Mouse (Mus musculus) ZHBTc4 (cell line): ENCODE results near the gene C1qtnf5.
"Not testable (repeated sequence)": the region's sequence is repeated elsewhere in the genome, so short reads cannot be mapped to it uniquely, and the experiment has no call there.

Experiments used
- DNase-seq: peaks from one replicate; pipeline ENCODE4 v3.0.0-alpha.2; 2011; ENCODE audit warnings: low read depth, low spot score

C1qtnf5 gene

DNA sequence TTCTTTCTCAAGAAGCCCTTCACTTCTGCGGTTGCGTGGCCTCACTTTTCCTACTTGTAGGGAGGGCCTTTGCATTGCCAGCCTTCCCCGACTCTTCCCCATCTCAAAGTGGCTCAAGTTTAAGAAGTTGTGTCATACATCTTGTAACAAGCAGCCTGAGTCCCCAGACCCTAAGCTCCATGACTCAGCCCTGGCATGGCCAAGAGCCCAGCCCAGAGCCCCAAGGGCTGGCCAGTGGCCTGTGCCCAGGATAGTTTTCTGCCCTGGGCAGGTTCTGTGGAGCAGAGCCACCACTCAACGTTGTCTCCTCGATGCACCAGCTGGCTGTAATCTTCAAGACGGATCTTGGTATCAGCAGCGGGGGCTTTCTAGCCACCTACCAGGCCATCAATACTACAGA is 2.2 kb upstream of the C1qtnf5 start:
- DNase-seq, result no peak

DNA sequence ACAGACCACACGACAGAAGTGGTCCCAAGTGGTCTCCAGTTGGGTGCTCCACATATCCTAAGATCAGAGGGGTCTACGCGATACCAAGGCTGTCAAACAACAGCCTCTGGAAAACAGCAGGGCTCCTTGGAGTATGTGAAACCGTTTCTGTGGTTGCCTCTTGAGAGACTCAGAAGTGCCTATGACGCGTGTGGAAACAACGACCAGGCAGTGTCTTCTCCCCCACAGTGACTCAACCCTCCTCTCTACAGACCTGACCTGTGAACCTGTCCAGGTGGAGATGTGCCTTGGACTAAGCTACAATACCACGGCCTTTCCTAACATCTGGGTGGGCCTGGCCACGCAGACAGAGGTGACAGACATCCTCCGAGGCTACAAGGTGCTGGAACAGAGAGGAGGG is 1.3 kb upstream of the C1qtnf5 start:
- no peak for DNase-seq

DNA sequence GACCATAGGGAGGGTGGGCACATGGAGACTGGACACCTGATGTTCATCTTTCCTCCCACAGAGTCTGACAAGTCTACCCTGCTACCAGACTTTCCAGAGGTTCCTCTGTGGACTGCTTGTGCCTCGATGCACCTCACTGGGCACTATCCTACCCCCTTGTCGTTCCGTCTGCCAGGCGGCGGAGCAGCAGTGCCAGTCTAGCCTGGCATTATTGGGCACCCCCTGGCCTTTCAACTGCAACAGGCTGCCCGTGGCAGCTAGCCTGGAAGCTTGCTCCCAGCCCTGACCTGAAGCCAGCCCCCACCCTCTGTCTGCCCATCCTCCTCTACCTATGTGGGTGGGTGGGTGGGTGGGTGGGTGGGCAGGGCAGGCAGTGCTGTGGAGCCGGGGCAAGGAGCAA is 863 bp upstream of the C1qtnf5 start:
- no peak for DNase-seq

DNA sequence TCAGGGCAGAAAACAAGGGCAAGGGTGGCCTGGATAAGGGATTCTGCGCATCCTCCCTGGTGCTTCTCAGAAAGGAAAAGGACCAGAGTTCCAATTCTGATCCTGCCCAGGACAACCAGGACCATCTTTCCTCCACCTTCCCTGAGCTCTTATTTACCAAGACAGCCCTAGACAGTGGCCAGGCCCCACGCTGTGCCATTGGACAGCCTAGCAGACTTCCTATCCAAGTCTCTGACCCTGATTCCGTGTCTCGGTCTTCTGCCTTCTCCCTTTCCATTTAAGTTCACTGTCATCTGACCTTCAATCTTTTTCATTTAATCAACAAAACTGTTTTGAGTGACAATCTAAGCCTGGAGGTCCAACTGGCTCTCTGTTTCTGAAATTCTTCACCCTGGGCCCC is 449 bp upstream of the C1qtnf5 start:
- no peak for DNase-seq

DNA sequence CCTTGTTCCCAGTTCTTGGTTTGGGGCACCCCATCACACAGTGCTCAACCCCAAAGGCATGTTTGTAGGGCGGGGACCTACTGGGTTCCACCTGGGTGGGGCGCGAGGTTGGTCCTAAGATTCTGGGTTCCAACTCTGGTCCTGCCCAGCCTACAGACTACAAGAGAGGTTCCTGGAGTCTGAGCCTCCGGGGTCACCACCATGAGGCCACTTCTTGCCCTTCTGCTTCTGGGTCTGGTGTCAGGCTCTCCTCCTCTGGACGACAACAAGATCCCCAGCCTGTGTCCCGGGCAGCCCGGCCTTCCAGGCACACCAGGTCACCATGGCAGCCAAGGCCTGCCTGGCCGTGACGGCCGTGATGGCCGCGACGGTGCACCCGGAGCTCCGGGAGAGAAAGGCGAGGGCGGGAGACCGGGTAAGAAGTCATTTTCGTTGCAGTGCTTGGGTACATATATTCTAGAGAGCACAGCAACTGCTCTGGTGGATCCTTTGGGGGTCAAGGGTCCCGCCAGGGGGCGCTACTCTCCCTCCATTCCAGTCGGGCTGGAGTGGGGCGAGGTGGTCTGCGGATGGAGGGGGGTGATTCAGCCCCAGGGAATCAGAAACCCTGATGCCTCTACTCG is 623 bp downstream of the C1qtnf5 start:
- peak; percentile 73 for DNase-seq

DNA sequence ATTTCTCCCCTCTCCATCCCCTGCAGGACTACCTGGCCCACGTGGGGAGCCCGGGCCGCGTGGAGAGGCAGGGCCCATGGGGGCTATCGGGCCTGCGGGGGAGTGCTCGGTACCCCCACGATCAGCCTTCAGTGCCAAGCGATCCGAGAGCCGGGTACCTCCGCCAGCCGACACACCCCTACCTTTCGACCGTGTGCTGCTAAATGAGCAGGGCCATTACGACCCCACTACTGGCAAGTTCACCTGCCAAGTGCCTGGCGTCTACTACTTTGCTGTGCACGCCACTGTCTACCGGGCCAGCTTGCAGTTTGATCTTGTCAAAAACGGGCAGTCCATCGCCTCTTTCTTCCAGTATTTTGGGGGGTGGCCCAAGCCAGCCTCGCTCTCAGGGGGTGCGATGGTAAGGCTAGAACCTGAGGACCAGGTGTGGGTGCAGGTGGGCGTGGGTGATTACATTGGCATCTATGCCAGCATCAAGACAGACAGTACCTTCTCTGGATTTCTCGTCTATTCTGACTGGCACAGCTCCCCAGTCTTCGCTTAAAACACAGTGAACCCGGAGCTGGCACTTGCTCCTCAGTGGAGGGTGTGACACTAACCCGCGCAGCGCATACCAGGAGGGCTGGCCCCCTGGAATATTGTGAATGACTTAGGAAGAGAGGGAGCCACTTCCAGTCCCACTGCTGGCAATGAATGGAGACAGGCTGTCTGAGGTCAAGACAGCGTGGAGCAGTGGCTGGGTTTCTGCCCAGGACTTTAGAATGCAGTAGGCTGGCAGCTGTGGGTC is 1.4 kb downstream of the C1qtnf5 start:
- DNase-seq, result no peak

DNA sequence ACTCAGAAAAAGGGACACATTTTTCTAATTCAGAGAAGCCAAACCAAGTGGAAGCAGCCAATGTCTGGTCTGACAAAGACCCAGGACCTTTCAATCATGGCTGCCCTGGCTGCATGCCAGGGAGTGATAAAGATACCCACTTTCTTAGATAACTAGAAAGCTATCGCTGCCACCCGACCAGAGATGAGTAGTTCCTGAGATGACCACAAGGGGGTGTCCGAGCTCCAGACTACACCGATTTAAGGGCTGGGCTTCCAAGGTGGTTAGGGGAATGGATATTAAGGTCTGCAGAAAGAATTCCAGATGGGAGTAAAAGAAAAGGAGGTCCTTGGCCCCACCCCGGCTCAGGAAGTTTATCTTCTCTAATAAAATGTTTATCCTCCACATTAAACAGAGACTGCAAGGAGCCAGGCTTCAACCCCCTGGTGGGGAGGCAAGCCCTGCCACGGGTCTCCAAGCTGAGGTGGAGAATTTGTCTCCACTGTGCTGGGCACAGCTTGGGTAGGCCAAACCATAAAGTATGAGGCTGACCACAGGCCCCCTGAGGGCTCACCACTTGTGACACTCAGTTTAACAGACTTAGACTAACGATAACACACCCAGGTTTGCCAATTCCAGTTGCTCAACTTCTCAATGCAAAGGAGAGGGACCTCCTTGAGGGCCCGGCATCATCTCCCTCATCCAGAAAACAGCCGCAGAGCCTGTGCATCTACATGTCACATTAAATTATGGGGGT is 2.5 kb downstream of the C1qtnf5 start:
- DNase-seq, result peak; percentile 82

DNA sequence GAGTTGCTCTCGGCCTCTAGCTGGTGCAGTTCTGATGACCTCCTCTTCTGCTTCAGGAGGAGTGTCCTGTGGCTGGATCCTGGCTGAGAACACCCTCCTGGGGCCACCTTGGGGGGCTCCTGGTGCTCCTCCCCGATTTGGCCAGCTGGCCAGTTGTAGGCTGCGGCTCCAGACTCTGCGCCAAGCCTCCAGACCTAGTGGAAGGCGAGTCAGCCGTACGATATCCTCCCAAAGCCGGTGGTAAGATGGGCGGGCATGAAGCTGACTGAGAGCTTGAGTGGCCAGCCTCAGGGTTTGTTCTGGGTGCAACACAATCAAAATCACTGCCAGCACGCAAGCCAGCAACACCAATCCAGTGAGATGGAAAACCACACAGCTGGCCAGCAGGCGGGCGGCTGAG is 4.9 kb downstream of the C1qtnf5 start:
- not testable (repeated sequence) for DNase-seq

DNA sequence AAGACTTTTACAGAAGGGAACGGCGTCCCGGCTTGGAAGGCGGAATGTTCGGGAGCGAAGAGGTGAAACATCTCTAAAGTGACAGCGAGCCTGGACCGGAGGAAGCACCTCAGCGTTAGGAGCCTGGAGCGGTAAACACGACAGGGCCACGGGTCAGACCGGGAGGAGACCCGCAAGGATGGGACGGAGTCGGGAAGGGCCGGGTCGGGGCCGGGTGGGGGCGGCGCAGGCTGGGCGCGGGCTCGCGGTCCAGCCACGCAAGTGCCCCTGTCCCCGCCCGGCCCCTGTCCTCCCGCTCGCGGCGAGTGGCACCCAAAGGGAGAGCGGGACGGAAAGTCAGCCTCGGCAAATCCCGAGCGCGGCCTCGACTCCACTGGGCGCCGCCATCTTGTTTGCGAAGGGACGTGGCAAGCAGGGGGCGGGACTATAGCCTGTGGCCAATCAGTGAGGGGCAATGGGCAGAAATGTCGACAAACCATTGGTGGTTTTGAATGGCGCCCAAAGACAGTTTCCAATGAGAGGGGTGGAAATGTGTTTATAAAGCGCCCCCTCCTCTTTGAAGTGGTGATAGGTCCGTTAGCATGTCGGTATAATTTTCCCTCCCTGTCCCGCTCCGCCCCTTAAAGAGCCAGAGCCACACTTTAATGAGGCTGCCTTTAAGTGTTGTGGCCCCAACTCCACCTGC is 6.2 kb downstream of the C1qtnf5 start, which contains the start of the genes Gm49380 and Rnf26:
Gene Gm49380, minus strand, starts transcription at position 396 of the 685 bp plus-strand sequence.
Gene Rnf26, minus strand, starts transcription at position 413 of the 685 bp plus-strand sequence.
- DNase-seq, result peak; percentile 98

DNA sequence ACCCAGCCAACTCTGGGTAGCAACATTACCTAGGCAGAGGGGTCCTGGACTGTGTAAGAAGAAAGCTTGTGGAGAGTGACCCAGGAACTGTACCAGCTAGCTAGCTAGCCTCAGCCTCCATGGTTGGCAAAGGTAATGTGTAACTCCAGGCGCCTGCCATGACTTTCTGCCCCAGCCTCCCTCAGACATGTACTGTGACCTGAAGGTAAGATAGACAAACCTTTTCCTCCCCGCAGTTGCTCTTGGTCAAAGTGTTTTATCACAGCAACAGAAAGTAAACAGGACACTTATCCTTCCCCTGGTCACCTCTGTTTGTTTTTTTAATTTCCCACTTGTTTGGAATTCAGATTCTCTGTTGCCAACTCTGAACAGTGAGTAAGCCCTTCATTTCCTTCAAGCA is 7.4 kb downstream of the C1qtnf5 start:
- DNase-seq, result no peak

DNA sequence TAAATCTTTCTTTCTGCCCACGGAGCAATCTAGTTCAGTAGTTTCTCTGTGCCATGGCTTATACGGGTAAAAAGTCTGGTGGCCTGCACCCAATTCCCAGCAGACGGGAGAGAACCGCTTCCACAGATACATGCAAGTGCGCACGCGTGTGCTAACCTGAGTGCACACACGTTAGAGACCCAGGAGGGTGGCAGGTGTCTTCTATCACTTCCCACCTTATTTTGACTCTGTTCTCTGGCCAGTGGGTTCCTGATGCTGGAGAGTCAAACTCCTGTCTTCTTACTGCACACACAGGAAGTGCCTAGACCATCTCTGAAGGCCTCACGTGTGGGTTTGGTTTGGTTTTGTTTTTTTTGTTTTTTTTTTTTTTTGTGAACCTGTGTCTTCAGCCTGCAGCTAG is 8.6 kb downstream of the C1qtnf5 start:
- no peak for DNase-seq

DNA sequence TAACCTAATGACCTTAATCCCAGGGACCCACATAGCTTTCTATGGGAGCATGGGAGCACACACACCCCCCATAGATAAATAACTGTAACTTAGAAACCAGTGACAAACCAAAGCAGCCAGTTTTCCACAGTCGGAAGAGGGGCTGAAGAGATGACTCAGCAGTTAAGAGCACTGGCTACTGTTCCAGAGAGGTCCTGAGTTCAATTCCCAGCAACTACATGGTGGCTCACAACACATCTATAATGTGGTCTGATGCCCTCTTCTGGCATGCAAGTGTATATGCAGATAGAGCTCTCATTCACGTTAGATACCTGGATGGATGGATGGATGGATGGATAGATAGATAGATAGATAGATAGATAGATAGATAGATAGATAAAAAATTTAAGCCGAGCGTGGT is 9.1 kb downstream of the C1qtnf5 start:
- DNase-seq, result peak; percentile 64

DNA sequence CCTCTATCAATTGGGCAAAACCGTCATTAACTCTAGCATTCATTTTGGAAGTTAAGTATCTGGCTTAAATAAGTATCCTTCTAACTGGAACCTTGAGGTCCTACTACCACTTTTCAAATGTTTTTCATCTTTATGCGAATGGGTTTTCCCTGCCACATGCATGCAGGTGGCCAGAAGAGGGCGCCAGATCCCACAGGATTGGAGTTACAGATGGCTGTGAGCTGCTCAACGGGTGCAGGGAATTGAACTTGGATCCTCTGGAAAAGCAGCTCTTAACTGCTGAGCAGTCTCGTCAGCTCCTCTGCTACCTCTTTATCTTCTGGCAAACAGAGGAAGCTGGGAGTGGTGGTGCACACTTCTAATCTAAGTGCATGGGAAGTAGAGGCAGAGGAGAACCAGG is 12.0 kb downstream of the C1qtnf5 start:
- peak; percentile 74 for DNase-seq

DNA sequence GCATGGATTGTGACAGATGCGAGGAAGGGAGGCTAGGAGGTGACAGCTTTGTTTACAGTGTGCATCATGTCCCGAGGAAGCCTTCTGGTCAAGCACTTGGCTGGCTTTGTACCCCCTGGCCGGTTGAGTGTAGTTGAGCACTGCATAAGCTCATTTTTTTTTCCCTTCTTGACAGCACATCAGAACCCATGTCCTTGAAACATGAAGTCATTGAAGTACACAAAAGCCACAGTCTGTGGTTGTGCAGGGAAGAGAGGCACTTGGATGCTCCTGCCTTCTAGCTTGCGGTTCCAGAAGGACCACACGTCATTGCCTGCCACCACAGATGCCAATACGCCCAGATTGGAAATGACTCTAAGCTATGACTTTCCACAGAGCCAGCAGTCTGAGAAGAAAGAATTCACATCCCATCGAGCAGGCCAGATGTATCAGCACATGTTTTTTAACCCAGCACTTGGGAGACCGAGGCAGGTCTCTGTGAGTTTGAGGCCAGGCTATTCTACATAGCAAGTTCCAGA is 13.0 kb downstream of the C1qtnf5 start:
- no peak for DNase-seq

DNA sequence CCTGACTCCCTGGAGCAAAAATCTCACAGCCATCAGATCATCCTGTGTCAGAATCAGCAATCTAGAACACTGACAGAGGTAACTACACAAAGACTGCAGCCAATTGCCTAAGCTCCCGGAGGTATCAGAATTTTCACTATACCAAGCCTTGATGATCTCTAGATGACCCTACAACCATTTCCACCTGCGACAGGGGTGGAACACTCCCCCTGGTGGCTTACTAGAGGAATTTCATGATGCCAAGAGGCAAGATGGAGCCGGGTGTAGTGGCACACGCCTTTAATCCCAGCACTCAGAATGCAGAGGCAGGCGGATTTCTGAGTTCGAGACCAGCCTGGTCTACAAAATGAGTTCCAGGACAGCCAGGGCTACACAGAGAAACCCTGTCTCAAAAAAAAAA is 17.3 kb downstream of the C1qtnf5 start:
- DNase-seq, result peak; percentile 84

DNA sequence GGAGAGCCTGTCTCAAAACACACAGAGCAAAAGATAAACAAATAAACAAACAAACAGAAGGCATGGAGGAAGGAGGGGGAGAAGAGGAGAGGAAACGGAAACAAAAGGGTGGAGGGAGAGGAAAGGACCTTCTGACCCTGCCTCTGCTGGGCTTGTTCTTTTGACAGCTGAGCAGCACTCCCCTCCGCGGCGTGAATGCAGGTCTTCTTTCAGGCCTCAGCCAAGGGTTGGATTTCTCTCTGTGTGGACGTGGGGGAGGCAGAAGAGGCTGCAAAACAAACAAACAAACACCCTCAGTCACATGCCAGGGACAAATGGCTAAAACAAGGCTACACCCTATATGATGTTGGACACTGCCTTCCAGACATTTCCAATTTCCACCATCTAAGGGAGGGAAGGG is 18.0 kb downstream of the C1qtnf5 start:
- no peak for DNase-seq

DNA sequence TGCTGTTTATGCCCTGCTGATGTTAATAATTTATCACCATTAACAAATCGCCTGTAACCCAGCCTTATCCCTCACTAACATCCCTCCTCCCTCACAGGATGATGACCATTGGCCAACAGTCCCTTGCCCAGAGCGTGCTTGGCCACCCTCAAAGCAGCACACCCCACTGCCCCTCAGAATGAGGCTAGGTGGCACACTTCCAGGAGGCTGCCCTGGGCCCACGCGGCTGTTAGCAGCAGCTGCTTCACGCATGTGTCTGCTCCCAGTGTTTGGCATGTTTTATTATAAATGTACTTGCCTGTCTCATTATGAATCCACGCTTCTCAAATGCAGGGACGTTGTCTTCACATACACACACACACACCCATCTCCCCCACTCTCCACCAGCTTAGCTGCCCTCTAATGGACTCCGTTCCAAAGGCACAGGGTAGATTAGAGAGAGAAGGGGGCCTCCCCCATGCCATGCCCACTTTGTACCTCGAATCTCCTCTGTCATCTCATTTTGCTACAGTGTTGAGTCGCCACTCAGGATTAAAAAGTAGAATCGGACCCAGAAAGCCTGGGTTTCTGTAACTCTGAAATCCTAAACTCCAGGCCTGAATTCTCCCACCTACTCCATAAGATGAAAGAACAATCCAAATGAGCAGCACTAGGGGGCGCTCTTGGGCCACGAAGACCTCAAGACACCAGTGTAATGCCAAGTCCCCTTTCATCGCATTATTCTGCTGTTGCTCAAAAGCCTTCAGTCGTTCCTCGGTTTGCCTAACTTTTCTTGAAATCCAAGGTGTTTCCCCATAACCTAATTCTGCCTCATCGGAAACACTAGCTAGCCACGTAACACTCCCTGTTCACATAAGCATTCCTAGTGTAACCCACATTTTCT is 18.7 kb downstream of the C1qtnf5 start:
- peak; percentile 93 for DNase-seq

DNA sequence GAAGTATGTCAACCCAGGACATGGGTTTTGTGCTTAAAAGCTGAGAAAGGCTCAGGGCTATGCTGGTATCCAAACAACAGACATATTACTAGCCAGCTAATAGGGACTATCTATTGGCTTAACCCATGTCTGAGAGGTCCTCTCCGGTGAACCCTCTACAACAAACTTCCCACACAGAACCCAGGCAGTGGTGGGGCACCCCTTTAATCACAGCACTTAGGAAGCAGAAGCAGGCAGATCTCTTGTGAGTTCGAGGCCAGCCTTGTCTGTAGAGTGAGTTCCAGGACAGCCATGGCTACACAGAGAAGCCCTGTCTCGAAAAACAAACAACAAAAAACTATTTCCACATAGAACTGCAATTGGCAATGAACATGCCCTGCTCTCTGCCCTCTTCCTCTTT is 19.7 kb downstream of the C1qtnf5 start:
- no peak for DNase-seq

DNA sequence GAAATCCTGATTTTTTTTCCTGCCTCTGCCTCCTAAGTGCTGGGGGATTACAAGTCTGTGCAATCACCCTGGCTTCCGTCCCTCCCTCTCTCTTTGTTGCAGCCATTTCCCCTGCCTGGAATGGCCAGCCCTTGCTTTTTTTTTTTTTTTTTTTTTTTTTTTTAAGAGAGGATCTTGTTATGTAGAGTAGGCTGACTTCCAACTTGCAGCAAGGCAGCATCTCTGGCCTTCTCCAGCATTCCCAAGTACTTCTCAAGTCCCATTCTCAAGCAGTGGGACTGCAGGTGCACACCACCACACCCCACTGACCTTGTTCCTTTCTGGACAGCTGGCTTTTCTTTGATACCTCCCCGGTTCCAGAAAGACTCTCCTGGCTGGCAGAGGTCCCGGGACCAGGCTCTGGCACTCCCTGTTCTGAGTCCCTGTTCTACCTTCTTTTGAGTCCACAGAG is 20.3 kb downstream of the C1qtnf5 start:
- peak; percentile 83 for DNase-seq

DNA sequence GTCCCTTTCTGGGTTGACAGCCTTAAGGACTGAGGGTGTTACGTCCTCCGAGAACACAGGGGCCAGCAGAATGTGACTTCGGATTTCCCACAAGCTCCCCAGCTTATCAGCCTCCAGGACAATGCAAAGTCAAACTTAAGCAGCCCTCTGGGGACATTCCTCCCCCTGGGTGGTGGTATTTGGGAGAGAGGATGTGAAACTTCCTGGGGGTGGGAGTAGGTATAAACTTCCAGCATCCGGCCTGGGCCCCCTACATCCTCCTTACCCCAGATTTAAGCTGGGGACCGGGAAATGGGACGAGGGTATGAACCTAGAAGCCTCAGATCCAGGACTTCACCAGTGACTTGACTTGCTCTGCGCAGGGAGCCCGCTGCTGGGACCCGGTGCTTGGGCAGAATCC is 22.6 kb downstream of the C1qtnf5 start:
- no peak for DNase-seq

DNA sequence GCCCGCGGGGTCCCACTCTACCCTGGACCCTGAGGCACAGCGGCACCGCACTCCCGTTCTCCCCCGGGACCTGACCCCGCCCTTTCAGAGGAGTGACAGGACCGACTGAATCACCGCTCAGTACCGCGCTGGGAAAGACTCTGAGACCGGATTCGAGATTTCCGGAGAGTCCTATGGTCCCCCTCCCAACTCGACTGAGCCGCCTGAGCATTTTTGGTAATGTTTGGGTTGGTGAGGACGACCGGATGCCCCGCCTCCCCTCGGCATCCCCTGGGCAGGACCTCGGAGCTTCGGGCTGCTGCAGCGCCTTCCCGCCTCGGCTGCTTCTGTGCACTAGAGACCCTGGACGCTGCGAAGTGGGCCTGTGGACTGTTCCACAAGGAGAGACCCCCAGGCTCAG is 23.0 kb downstream of the C1qtnf5 start:
- DNase-seq, result peak; percentile 83
